Mouse (Mus musculus) frontal cortex, adult 2 months (tissue): Measurements from ENCODE around the gene Itgb7. TPM values are rescaled to one million over a fixed set of nuclear protein-coding genes. Genes with fewer than 3 reads are reported as not detected.
A peak's percentile ranks its signal among the peaks of the same experiment; 100 is the strongest.

Source experiments
- DNase-seq, 2 experiments: peaks; one replicate each; pipeline ENCODE4 v3.0.0; 2022; ENCODE audit warnings: low spot score in 1 of 2; ENCODE audit errors: extremely low spot score in 1 of 2
- polyA plus RNA-seq: library from polyadenylated mRNA; depleted of rRNA; stranded (reverse); fragments of >200 nt; gene quantifications from 2 replicates; pipeline ENCODE4 v1.2.3, GENCODE M21; 2012

Itgb7 gene
- polyA plus RNA-seq, 1 experiment = 0.74 TPM

DNA sequence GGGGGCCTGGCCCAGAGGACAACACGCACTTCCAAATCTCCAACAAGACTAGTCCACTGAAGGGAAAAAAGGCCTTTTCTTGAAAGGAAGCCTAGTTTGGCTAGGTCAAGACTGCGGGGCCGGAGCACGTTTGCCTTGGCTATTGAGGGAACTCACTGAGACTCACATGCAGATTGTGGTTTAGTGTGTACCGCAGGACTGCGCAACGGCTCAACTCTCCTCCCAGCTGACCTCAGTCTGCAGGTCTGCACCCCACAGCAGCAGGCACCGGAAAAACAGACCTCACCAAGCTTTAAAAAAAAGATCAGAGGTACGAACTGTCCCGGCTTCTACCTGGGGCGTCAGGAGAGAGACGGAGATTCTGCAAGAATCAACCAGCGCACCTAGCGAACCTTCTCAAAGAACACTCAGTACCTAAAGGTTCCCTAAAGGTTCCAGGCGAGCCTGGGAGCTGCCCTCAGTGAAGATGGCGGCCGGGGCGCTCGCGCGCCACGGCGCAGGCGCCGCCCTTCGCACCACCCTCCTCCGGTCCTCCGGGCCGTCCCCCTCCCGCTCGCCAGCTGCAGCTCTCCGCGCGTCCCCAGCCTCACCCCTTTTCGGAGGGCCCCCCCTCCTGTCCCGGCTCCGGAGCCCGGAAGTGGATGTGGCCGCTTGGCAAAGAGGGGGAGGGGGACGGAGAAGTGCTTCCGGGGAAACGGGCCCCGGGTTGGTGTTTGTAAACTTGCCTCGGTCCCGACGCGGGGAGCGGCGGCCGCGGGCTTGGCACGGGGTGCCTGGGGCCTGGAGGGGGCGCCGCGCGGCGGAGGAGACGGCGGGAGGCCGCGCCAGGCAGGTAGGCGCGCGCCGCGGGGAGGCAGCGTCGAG, 28.5 kb downstream of the Itgb7 start, which contains the start of gene Zfp740:
TSS of gene Zfp740 (plus strand) at position 279 of the 864 bp plus-strand sequence.
- DNase-seq = peak; percentile 91 to 94

DNA sequence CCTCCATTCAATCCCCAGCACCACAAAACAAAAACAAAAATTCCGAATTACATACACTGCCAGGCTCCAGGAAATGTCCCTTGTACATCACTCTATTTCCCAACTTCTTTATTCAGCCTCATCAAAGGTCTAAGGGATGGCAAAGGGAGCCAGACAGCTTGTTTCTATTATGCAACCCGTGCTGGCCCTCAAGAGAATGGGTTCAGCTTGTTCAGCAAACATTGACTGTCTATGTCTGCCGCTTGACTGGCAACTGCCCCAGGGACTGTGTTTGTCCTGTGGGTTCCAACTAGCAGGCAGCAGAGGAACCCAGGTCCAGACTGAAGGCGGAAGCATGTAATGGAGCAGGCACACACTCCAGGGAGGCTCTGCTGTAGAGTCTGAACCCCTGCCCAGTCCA, 32.9 kb downstream of the Itgb7 start:
- no peak for DNase-seq

DNA sequence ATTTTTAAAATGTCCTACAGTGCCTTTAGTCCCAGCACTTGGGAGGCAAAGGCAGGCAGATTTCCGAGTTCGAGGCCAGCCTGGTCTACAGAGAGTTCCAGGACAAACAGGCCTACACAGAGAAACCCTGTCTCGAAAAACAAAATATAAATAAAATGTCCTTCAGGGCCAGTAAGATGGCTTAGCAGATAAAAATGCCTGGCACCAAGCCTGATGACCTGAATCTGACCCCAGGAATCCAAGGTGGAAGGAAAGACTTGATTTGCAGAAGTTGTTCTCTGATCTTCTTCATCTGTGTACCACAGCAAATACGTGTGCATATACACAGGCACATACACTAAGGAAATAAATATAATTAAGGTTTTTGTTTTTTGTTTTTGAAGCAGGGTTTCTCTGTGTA, 36.4 kb downstream of the Itgb7 start:
- no peak for DNase-seq

- no peak for DNase-seq
These were observed 37.3 kb downstream of the Itgb7 start for GRCm38 (mm10) chr15:102194439-102194838.

GRCm38 (mm10) chr15:102193652-102194051, 38.1 kb downstream of the Itgb7 start:
- DNase-seq = no peak

DNA sequence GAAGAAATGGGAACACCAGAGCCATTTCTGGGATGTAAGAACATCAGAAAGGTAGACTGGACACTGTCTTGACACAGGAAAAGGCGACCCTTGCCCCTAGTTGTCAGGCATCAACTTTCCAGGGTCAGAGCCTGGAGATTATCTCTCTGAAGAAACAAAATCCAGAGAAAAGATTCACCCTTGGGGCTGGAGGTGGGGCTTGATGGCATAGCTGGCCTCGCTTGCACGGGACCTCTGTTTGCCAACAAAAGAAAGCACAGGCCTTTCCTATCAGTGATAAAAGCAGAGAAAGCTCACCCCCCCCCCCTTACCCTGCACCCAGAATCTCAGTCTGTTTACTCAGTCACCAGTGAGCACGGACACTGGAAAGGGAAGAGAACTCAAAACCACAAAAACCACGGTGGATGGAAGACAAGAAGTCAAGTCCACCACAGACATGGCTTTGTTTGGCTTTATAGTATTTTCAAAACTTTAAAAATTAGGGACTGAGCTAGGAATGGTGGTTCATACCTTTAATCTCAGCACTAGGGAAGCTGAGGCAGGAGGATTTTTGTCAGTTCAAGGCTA, 38.8 kb downstream of the Itgb7 start:
- DNase-seq = no peak

DNA sequence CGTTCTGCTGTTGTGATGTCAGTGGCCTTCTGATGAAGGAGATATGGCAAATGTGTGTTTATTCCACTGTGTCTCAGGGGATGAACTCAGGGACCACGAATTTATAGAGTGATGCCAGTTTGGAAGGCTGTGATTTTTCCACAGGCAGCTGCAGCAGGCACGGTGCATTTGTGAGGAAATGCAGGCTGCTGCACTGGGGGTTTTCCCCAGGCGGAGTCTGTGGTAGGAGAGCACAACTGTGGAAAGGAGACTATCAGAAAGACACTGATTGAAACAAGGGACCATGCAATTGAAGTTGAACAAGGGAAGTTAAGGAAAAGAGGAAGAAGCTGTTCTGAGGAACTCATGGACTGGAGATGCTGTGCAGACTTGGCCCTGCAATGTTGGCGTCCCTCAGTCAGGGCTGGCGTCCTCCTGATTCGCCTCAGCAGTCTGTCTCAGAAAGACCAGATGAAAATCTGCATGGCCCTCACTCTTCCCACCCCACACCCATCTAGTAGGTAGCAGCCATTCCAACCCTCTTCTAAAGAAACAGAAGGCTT, 39.4 kb downstream of the Itgb7 start:
- DNase-seq = no peak

DNA sequence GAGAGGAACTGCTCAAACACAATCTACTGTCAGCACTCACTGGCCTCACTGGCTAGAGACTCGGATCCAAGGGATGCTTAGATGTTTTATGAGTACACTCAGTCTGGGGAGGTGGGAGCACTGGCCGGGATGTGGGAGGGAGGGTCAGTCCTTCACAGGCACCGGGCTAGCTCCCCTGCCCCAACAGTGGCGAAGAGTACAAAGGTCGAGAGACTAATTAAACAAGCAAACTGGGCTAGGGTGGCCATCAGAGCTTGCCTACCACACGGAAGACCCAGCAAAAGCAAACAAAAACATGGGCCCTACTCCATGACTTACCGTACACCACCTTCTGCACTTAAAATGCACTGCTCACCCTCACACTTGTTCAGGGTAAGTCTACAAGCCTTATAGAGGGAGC, 40.0 kb downstream of the Itgb7 start:
- DNase-seq = no peak

- DNase-seq = no peak
These were observed 42.9 kb downstream of the Itgb7 start for GRCm38 (mm10) chr15:102188883-102189282.

GRCm38 (mm10) chr15:102188096-102188495, 43.6 kb downstream of the Itgb7 start:
- DNase-seq = no peak

- DNase-seq = no peak
These were observed 45.5 kb downstream of the Itgb7 start for GRCm38 (mm10) chr15:102186239-102186638.

DNA sequence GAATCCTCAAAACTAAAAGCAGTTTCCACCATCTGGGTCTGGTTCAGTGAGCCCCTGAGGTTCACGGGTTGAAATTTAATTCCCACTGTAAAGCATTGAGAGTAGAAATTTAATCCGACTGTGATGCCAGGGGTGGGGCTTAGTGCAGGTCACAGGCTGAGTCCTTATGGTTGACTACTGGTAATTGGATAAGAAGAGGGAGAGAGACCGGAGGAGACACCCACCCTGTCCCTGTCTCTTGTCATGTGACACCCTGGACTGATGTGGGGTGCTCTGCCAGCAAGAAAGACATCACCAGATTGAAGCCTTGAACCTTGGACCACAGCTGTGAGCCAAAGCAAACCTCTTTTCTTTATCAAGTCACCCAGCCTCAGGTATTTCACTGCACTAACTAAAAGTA, 48.7 kb downstream of the Itgb7 start:
- DNase-seq = no peak

- no peak for DNase-seq
These were observed 51.8 kb downstream of the Itgb7 start for GRCm38 (mm10) chr15:102179924-102180323.

- no peak for DNase-seq
These were observed 52.6 kb downstream of the Itgb7 start for GRCm38 (mm10) chr15:102179106-102179505.

DNA sequence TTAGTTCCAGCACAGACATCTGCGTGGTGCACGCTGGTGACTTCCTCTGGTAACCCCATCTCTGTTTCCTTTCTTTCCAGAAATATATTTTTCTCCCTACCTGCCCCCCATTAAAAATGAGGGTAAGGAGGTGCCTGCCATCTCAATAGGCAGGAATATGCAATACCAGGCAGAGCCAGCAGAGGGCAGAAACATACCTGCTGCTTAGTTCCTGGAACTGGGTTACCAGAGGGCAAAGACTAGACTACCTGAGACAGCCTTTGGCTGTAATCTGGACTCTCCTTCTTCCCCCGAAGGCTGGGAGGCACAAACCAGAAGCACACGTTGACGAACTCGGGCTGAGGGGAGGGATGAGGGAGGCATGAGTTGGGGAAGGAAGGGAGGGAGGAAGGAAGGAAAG, 53.5 kb downstream of the Itgb7 start:
- peak; percentile 28 to 92 for DNase-seq

GRCm38 (mm10) chr15:102177417-102177816, 54.3 kb downstream of the Itgb7 start:
- DNase-seq = no peak

DNA sequence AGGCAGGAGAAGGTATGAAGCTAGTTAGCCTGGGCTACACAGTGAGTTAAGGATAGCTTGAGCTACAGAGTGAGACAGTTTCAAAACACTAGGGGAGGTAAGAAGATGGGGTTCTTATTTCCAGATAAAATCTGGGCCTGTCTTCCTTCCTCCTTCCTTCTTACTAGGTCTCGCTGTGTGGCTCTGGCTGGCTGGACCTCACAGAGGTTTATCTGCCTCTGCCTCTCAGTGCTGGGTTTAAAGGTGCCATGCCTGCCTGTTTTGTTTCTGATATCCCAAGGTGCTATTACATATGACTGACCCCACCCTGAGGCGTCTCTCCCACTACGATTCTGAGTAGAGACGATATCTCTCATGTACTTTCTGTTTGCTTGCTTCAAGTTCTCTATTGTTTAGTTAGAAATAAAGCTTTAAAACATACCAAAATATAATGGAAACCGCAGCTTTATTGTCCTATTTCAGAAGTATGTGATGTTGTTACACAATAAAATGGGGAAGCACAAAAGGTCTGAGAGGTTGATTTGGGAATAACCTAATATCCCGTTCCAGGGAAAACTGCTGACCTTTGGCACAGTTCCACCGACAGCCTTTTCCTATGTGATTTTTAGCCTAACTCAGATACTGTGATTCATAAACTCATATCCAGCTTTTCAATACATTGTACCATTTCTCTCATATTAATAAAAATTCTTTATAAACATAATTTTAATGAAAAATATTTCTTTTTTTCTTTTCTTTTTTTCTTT, 55.0 kb downstream of the Itgb7 start:
- DNase-seq = no peak

DNA sequence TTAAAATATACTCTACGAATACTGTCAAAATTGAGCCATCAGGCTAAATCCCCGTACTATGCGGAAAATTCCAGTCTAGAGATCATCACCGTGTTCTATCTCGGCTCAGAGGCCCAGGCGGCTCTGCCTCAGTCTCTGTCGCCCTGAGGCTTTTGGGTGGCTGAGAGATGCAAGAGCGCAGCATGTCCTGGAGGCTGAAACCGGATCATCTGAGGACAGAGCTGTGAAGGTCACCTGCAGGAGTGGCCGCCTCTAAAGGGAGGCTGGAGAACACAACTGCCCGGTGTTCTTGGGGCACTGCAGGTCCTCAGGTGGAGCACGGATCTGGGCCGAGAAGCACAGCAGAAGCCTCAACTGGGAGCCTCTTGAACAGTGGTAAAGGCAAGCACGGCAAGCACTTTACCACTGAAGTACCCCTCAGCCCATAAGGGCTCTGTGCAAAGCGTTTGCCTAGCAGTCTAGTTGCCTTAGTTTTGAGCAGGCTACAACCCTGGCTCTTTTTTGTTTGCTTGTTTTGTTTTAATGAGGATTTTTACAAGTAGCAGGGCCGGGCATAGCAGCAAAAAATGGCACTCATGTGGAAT, 55.9 kb downstream of the Itgb7 start:
- no peak for DNase-seq

- DNase-seq = no peak
These were observed 58.2 kb downstream of the Itgb7 start for GRCm38 (mm10) chr15:102173581-102173980.

DNA sequence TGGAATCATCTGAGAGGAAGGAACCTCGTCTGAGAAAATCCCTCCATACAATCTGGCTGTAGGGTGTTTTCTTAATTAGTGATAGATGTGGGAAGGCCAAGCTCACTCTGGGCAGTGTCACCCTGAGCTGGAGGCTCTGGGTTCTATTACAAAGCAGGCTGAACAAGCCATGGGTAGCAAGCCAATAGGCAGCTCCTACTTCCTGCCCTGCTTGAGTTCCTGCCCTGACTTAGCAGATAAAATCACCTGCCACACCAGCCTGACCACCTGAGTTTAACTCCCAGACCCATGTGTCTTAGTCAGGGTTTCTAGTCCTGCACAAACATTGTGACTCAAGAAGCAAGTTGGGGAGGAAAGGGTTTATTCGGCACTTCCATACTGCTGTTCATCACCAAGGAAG, 62.7 kb downstream of the Itgb7 start:
- no peak for DNase-seq

DNA sequence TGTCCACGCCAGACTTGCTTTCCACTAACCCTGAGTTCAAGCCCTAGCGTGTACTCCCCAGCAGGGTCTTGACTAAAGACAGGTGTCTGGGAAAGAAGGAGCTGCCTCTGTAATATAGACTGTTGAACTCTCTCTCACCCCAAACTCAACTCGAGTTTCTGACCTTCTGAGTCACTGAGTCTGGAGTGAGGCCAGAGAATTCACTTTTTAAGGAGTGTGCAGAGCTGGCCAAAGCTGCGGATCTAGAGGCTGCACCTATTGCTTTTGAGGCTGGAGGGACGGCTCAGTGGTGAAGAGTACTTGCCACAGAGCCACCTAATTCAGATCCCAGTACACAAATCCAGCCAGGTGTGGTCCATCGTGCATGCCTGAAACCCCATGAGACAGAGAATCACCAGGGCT, 64.1 kb downstream of the Itgb7 start:
- no peak for DNase-seq
